Mouse (Mus musculus): ENCODE measurements around the gene Scamp5.
"Not testable (repeated sequence)": the region's sequence is repeated elsewhere in the genome, so short reads cannot be mapped to it uniquely, and the experiment has no call there.

The Scamp5 gene

GRCm38 (mm10) chr9:57452624-57453462 is 15.0 kb downstream of the Scamp5 start:
- no peak for DNase-seq (ENCODE audit: low read depth, low spot score)

- peak; percentile 21 for DNase-seq (ENCODE audit: low read depth, low spot score)
Observed at GRCm38 (mm10) chr9:57449715-57450114, 18.1 kb downstream of the Scamp5 start.

GRCm38 (mm10) chr9:57440620-57441019 is 27.2 kb downstream of the Scamp5 start:
- DNase-seq (ENCODE audit: low read depth, low spot score) = no peak

- peak; percentile 98 for DNase-seq (ENCODE audit: low read depth, low spot score)
Observed at GRCm38 (mm10) chr9:57439522-57440295, 28.2 kb downstream of the Scamp5 start, which contains the start of gene Ppcdc. Gene Ppcdc (minus strand): TSS chr9:57440124.

GRCm38 (mm10) chr9:57439083-57439482 is 28.8 kb downstream of the Scamp5 start:
- DNase-seq (ENCODE audit: low read depth, low spot score) = peak; percentile 88

- peak; percentile 22 for DNase-seq (ENCODE audit: low read depth, low spot score)
Observed at GRCm38 (mm10) chr9:57437896-57438614, 29.8 kb downstream of the Scamp5 start.

GRCm38 (mm10) chr9:57436166-57436565 is 31.7 kb downstream of the Scamp5 start:
- DNase-seq (ENCODE audit: low read depth, low spot score) = no peak

GRCm38 (mm10) chr9:57434405-57435165 is 33.3 kb downstream of the Scamp5 start:
- DNase-seq (ENCODE audit: low read depth, low spot score) = no peak

- DNase-seq (ENCODE audit: low read depth, low spot score) = peak; percentile 96
Observed at GRCm38 (mm10) chr9:57433097-57434032, 34.5 kb downstream of the Scamp5 start.

GRCm38 (mm10) chr9:57432480-57432879 is 35.4 kb downstream of the Scamp5 start:
- DNase-seq (ENCODE audit: low read depth, low spot score) = no peak

GRCm38 (mm10) chr9:57431202-57431601 is 36.7 kb downstream of the Scamp5 start:
- DNase-seq (ENCODE audit: low read depth, low spot score) = no peak

- peak; percentile 75 for DNase-seq (ENCODE audit: low read depth, low spot score)
Observed at GRCm38 (mm10) chr9:57428391-57428790, 39.5 kb downstream of the Scamp5 start.

- peak; percentile 91 for DNase-seq (ENCODE audit: low read depth, low spot score)
Observed at GRCm38 (mm10) chr9:57427937-57428336, 39.9 kb downstream of the Scamp5 start.

GRCm38 (mm10) chr9:57427123-57427522 is 40.7 kb downstream of the Scamp5 start:
- not testable (repeated sequence) for DNase-seq (ENCODE audit: low read depth, low spot score)

GRCm38 (mm10) chr9:57425116-57425515 is 42.7 kb downstream of the Scamp5 start:
- DNase-seq (ENCODE audit: low read depth, low spot score) = peak; percentile 67

- no peak for DNase-seq (ENCODE audit: low read depth, low spot score)
Observed at GRCm38 (mm10) chr9:57424066-57424465, 43.8 kb downstream of the Scamp5 start.

- DNase-seq (ENCODE audit: low read depth, low spot score) = peak; percentile 52
Observed at GRCm38 (mm10) chr9:57421688-57422111, 46.2 kb downstream of the Scamp5 start.

- DNase-seq (ENCODE audit: low read depth, low spot score) = peak; percentile 90
Observed at GRCm38 (mm10) chr9:57421121-57421571, 46.7 kb downstream of the Scamp5 start.

GRCm38 (mm10) chr9:57420321-57421120 is 47.3 kb downstream of the Scamp5 start:
- DNase-seq (ENCODE audit: low read depth, low spot score) = peak; percentile 99

All from 3T3-L1 (cell line).